Mouse (Mus musculus): ENCODE results near the gene Olfr1513. TPM values are rescaled to one million over a fixed set of nuclear protein-coding genes. Genes with fewer than 3 reads are reported as not detected.
"Not testable (repeated sequence)": the region's sequence is repeated elsewhere in the genome, so short reads cannot be mapped to it uniquely, and the experiment has no call there.

The Olfr1513 gene
- not detected in 2 replicates for polyA plus RNA-seq (2015; fragmentation: Nextera tagmentation; extraction: Ambion mirVana)

GRCm38 (mm10) chr14:52356308-52356707 is at the start of gene Olfr1513:
Gene Olfr1513 (minus strand): TSS chr14:52356408.
- ATAC-seq (ENCODE audit: low read depth): no peak

DNA sequence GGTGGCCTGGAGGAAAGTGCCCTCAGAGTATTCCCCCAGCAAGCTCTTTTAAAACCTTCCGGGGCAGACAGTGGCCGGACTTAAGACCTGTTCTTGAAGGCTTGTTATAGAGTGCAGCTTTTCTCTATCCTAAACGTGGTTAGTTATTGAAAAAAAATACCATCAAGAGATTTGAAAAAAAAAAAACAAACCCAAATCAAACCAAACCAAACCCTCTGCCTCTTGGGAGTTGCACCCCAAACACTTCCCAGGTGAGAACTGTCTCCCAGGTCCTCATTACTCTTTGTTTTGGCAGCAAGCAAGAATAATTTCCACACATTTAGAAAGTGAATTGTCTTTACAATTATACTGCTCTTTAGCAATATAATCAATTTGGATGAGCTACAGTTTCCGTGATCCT is 41.1 kb upstream of the Olfr1513 start, which contains the start of gene Olfr1511:
Olfr1511 (minus strand) TSS at position 101 of the 400 bp plus-strand sequence.
- Histone ChIP-seq H3K27ac (replicated peaks) (no peak within 1 kb of the TSS), H3K9me3 (no peaks in the 10 kb centered on the region), H3K4me1 (replicated peaks) (no peaks in the 10 kb centered on the region), H3K27me3 (no peaks in the 10 kb centered on the region), H3K36me3 (no peaks in the 10 kb centered on the region), H3K4me2 (no peak within 1 kb of the TSS), H3K4me3 (no peak within 1 kb of the TSS), H3K9ac (no peak within 1 kb of the TSS)
- 84% methylated on average over 4 of the region's 4 CpGs for WGBS
- no peak for ATAC-seq (ENCODE audit: low read depth)

More at GRCm38 (mm10) chr14:52356308-52356707, at the start of gene Olfr1513:
- Histone ChIP-seq H3K4me3 (no peak within 1 kb of the TSS), H3K27ac (replicated peaks) (no peak within 1 kb of the TSS), H3K36me3 (no peaks in the 10 kb centered on the region), H3K9me3 (no peaks in the 10 kb centered on the region), H3K9ac (no peak within 1 kb of the TSS), H3K27me3 (no peaks in the 10 kb centered on the region), H3K4me2 (no peak within 1 kb of the TSS), H3K4me1 (replicated peaks) (no peaks in the 10 kb centered on the region)
- 79% methylated on average over 4 of the region's 4 CpGs for WGBS

- not testable (repeated sequence) for H3K36me3 ChIP-seq; H3K9me3 ChIP-seq; H3K4me2 ChIP-seq; H3K4me3 ChIP-seq; H3K4me1 ChIP-seq (replicated peaks); ATAC-seq (ENCODE audit: low read depth); H3K27me3 ChIP-seq; H3K27ac ChIP-seq (replicated peaks); H3K9ac ChIP-seq
- WGBS: 94% methylated on average over 9 of the region's 9 CpGs
These were observed 34.1 kb upstream of the Olfr1513 start for GRCm38 (mm10) chr14:52390084-52390848.

- Histone ChIP-seq H3K4me2 (no peak within 1 kb of the TSS), H3K36me3 (no peaks in the 10 kb centered on the region), H3K9me3 (no peaks in the 10 kb centered on the region), H3K27ac (replicated peaks) (no peak within 1 kb of the TSS), H3K9ac (no peak within 1 kb of the TSS), H3K27me3 (no peaks in the 10 kb centered on the region), H3K4me1 (replicated peaks) (no peaks in the 10 kb centered on the region), H3K4me3 (no peak within 1 kb of the TSS)
- WGBS: 72% methylated on average over 2 of the region's 2 CpGs
- ATAC-seq (ENCODE audit: low read depth): no peak
These were observed 22.9 kb upstream of the Olfr1513 start, which contains the start of gene Olfr1512 for GRCm38 (mm10) chr14:52379068-52379467. Gene Olfr1512 (minus strand): TSS chr14:52379168.

DNA sequence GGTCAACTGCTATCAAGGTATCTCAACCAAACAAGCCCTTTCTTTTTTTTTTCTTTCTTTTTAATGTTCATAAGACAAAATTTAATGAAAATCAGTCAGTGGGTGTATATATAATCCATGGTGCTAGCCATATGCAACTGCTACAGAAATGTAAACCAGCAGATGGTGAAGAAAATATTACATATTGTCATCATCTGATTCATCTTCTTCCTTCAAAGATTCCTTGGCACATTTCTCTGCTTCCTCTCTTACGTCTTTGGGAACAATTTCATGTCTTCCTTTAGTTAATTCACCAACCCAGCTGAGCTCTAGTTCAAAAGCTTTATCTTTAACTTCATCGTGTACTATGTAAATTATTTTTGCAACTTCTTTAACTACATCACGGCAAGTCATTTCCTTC is 12.5 kb upstream of the Olfr1513 start:
- H3K9me3 ChIP-seq: no peaks in the 10 kb centered on the region
- H3K36me3 ChIP-seq: no peaks in the 10 kb centered on the region
- ATAC-seq (ENCODE audit: low read depth): no peak
- H3K4me1 ChIP-seq (replicated peaks): no peaks in the 10 kb centered on the region
- 90% methylated on average over 3 of the region's 3 CpGs for WGBS
- H3K9ac ChIP-seq: no peak overlapping the region
- no peaks in the 10 kb centered on the region for H3K27me3 ChIP-seq
- H3K4me2 ChIP-seq: no peak overlapping the region
- H3K27ac ChIP-seq (replicated peaks): no peak overlapping the region
- no peak overlapping the region for H3K4me3 ChIP-seq

- peak overlapping the region; percentile 61 for H3K27ac ChIP-seq (replicated peaks)
- no peaks in the 10 kb centered on the region for H3K27me3 ChIP-seq
- ATAC-seq (ENCODE audit: low read depth): no peak
- WGBS: 75% methylated on average over 6 of the region's 6 CpGs
- 0 out of 2 replicates have a peak, but pooled peaks cover 2% of the 10 kb centered on the region for H3K9me3 ChIP-seq
- H3K4me3 ChIP-seq: peak overlapping the region; percentile 32
- H3K36me3 ChIP-seq: no peaks in the 10 kb centered on the region
- H3K9ac ChIP-seq: peak overlapping the region; percentile 58
- H3K4me2 ChIP-seq: peak overlapping the region; percentile 51
- H3K4me1 ChIP-seq (replicated peaks): no peaks in the 10 kb centered on the region; the same call in 1 of the 2 replicates
These were observed 16.7 kb downstream of the Olfr1513 start for GRCm38 (mm10) chr14:52339512-52339852.

DNA sequence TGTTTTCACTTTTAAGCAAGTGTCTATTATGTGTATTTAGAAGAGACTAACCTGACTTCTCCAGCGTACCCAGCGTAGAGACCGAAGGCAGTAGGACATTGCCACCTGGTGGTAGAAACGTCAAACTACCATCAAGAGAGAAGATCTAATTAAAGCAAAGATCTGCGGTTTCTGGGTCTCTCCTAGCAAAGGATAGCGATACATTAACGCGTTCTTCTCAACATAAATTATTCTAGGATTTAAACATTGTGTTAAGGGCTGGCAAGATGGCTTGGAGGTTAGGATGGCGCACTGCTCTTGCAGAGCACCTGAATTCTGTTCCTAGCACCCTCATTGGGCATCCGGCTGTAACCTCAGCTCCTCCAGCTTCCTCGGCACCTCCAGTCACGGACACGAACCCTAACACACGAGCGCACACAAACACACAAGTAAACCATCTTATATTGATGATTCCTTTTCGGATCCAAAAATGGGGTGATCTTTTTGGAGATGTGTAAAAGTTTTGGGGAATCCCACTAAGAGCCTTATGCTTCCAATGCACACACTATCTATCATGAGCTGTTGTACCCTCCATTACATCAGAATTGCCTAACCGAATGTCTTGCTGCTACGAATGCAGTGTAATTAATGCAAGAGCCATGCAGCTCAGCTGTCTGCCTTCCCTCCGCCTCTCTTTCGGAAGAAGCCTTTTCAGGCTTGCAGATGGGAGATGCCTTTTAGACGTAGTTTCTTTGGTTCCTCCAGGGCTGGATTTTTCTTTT is 17.3 kb downstream of the Olfr1513 start:
- Histone ChIP-seq H3K36me3 (no peaks in the 10 kb centered on the region), H3K4me3 (peak overlapping the region; percentile 32), H3K4me2 (peak overlapping the region; percentile 51), H3K4me1 (replicated peaks) (no peaks in the 10 kb centered on the region; the same call in 1 of the 2 replicates), H3K27me3 (no peaks in the 10 kb centered on the region), H3K27ac (replicated peaks) (peak overlapping the region; percentile 61), H3K9ac (peak overlapping the region; percentile 58), H3K9me3 (no peaks in the 10 kb centered on the region)
- ATAC-seq (ENCODE audit: low read depth): peak; percentile 83
- 27% methylated on average over 21 of the region's 21 CpGs for WGBS

DNA sequence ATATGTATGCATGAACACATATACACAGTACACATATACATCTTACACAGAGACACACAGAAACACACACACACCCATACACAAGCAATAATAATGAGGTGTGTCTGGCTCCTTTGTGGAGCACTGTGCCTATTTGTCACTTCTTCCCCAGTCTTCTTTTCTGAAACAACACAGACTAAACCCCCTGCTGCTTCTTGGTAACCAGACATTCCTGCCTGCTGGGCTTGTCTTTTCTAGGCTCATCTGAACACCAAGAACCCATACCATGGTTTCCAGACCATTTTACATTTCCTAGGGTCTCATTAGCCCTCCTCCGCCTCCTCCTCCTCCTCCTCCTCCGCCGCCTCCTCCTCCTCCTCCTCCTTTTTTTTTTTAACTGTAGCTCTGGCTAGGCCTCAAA is 24.0 kb downstream of the Olfr1513 start:
- WGBS: 25% methylated on average over 1 of the region's 3 CpGs
- Histone ChIP-seq H3K27me3 (no peaks in the 10 kb centered on the region), H3K9me3 (no peaks in the 10 kb centered on the region), H3K4me1 (replicated peaks) (peaks cover 17% of the 10 kb centered on the region), H3K4me2 (no peak overlapping the region), H3K4me3 (no peak overlapping the region), H3K9ac (no peak overlapping the region), H3K36me3 (no peaks in the 10 kb centered on the region), H3K27ac (replicated peaks) (peak overlapping the region; percentile 70; the same call in 1 of the 2 replicates)
- no peak for ATAC-seq (ENCODE audit: low read depth)

DNA sequence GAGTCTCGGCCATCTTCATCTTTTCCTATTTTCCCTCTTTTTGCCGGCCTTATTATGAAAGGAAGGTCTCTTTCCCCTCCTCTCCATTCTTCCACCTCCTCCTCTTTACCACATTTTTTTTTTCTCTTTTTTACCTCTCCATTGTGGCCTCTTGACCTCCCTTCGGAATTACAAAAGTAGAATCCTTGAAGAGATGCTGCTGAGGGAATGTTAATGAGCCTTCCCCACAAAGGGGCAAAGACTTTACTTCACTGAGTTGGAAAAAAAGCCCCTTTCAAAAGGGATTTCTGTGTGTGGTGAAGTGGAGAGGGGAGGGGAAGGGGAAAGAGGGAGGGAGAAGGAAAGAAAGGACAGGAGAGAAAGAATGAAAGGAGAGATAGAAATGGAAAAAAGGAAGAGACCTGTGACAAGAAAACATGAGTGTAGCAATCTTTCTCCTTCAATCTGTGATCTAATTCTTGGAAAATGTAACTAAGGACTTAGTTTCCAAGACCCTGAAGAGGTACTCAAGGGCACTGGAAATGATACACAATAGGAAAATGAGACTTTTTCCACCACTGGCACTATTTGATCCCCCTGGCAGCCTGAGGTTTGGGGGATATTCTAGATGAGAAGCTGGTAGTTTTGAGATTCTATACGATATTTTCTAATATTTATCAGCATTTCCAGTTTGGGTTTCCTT is 25.0 kb downstream of the Olfr1513 start:
- Histone ChIP-seq H3K36me3 (no peaks in the 10 kb centered on the region), H3K9ac (no peak overlapping the region), H3K4me1 (replicated peaks) (peaks cover 27% of the 10 kb centered on the region), H3K9me3 (no peaks in the 10 kb centered on the region), H3K27me3 (no peaks in the 10 kb centered on the region), H3K4me3 (no peak overlapping the region), H3K4me2 (no peak overlapping the region; the same call in 1 of the 2 replicates), H3K27ac (replicated peaks) (peak overlapping the region; percentile 70)
- WGBS: 8% methylated on average over 4 of the region's 4 CpGs
- ATAC-seq (ENCODE audit: low read depth): no peak

GRCm38 (mm10) chr14:52327910-52328812 is 28.0 kb downstream of the Olfr1513 start, which contains the start of gene Sall2:
Gene Sall2 (minus strand): TSS chr14:52328762.
- Histone ChIP-seq H3K9me3 (no peaks in the 10 kb centered on the region), H3K4me2 (peak within 1 kb of the TSS; percentile 86), H3K36me3 (no peaks in the 10 kb centered on the region), H3K9ac (peak within 1 kb of the TSS; percentile 67), H3K27me3 (no peaks in the 10 kb centered on the region), H3K4me3 (peak within 1 kb of the TSS; percentile 50), H3K4me1 (replicated peaks) (peaks cover 36% of the 10 kb centered on the region), H3K27ac (replicated peaks) (peak within 1 kb of the TSS; percentile 86)
- under 1% methylated on average over 26 of the region's 26 CpGs for WGBS
- peak; percentile 81 for ATAC-seq (ENCODE audit: low read depth)

DNA sequence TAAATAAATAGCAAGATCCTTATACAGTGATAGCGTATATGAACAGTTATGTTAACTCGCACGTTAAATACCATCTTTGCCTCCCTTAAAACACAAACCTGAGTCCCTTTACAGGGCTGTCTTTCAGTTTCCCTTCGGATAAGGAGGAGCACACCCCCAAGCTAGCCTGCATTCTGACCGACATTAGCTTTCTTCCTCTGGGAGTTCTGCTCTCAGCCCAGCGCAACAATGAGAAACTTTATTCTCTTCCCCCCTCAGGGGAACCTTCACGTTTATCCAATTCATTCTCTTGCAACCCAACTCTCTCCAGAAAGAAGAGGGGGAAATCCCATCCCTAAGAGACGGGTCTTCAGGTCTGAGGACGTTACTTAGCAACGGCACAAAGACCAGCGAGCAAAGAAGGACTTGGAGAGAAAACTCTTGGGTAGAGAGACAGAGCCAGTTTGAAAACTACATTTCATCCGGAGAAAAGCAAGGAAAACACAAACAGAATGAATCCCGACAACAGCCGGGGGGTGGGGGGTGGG is 28.8 kb downstream of the Olfr1513 start:
- Histone ChIP-seq H3K36me3 (no peaks in the 10 kb centered on the region), H3K9me3 (no peaks in the 10 kb centered on the region), H3K27me3 (no peaks in the 10 kb centered on the region), H3K4me1 (replicated peaks) (peaks cover 36% of the 10 kb centered on the region), H3K9ac (peak overlapping the region; percentile 67), H3K27ac (replicated peaks) (peak overlapping the region; percentile 86), H3K4me3 (peak overlapping the region; percentile 50), H3K4me2 (peak overlapping the region; percentile 86)
- WGBS: under 1% methylated on average over 14 of the region's 14 CpGs
- peak; percentile 79 for ATAC-seq (ENCODE audit: low read depth)
